Mouse (Mus musculus): ENCODE results near the gene Gsk3b.

- TF ChIP-seq CTCF (IDR thresholded peaks at IDR 0.05; ENCODE audit: low read depth), result no peak
- TF ChIP-seq EP300 (IDR thresholded peaks at IDR 0.05; ENCODE audit: low read depth), result no peak
These were observed 76.2 kb downstream of the Gsk3b start for GRCm38 (mm10) chr16:38164811-38165591.

All from heart, postnatal 0 days (tissue).